21 mouse cellular contexts compared by ENCODE assay signal in genomic region chr1:60744266-60744665, GRCm38 (mm10).
"Had no signal": no experiment of that assay in that cellular context is flagged by ENCODE, and none has a peak within 500 bp of the region (broad histone marks: within the 10 kb centered on the region; RNA-seq: fewer than 3 reads in every experiment).

No protein-coding gene starts in this region.

- H3K9me3 ChIP-seq: liver, embryonic 12.5 days; midbrain, embryonic 10.5 days; midbrain, embryonic 13.5 days; midbrain, embryonic 15.5 days; neural tube, embryonic 12.5 days; stomach, embryonic 15.5 days had no signal

- H3K4me2 ChIP-seq: liver, embryonic 12.5 days; lung, embryonic 14.5 days; midbrain, embryonic 13.5 days; midbrain, embryonic 15.5 days; neural tube, embryonic 12.5 days; stomach, embryonic 15.5 days had no signal

- ATAC-seq: liver, embryonic 12.5 days; midbrain, embryonic 13.5 days; midbrain, embryonic 15.5 days had no signal

- H3K36me3 ChIP-seq: liver, embryonic 12.5 days; midbrain, embryonic 10.5 days; midbrain, embryonic 13.5 days; midbrain, embryonic 15.5 days; neural tube, embryonic 12.5 days; stomach, embryonic 15.5 days had no signal

- H3K4me3 ChIP-seq: liver, embryonic 12.5 days; midbrain, embryonic 10.5 days; midbrain, embryonic 13.5 days; midbrain, embryonic 15.5 days; myocyte; neural tube, embryonic 12.5 days; stomach, embryonic 15.5 days had no signal

- H3K9ac ChIP-seq: liver, embryonic 12.5 days; liver, embryonic 14.5 days; lung, embryonic 14.5 days; midbrain, embryonic 13.5 days; midbrain, embryonic 15.5 days; neural tube, embryonic 12.5 days; stomach, embryonic 15.5 days had no signal

- DNase-seq: lung, adult 18-20 months; lung, embryonic 14.5 days; lung, postnatal 10 days; lung, postnatal 4 days; retina, postnatal 1 day; right cerebral cortex, adult 18-20 months; right cerebral cortex, postnatal 25 days; right cerebral cortex, postnatal 4 days; spleen, adult 18-20 months; thymus, adult 2 months; thymus, postnatal 25 days; thymus, postnatal 4 days had no signal

- H3K4me1 ChIP-seq: liver, embryonic 12.5 days; midbrain, embryonic 10.5 days; midbrain, embryonic 13.5 days; midbrain, embryonic 15.5 days; neural tube, embryonic 12.5 days had no signal

- H3K27ac ChIP-seq: liver, embryonic 12.5 days; liver, embryonic 14.5 days; midbrain, embryonic 10.5 days; midbrain, embryonic 13.5 days; midbrain, embryonic 15.5 days; neural tube, embryonic 12.5 days; stomach, embryonic 15.5 days; stomach, postnatal 0 days had no signal

- H3K27me3 ChIP-seq: liver, embryonic 12.5 days; midbrain, embryonic 13.5 days; midbrain, embryonic 15.5 days; neural tube, embryonic 12.5 days; stomach, embryonic 15.5 days had no signal
